Mouse (Mus musculus): ENCODE data around the gene Ambra1.

- TF ChIP-seq CTCF (IDR thresholded peaks at IDR 0.05; ENCODE audit: borderline replicate concordance, insufficient read depth, low read depth, low read length) = no peak
- TF ChIP-seq POLR2A (IDR thresholded peaks at IDR 0.05; ENCODE audit: borderline replicate concordance, insufficient read depth, low read length) = no peak
Observed at GRCm38 (mm10) chr2:91744686-91745085, 14.8 kb downstream of the Ambra1 start.
